Mouse (Mus musculus): ENCODE measurements around the gene Znhit3.

DNA sequence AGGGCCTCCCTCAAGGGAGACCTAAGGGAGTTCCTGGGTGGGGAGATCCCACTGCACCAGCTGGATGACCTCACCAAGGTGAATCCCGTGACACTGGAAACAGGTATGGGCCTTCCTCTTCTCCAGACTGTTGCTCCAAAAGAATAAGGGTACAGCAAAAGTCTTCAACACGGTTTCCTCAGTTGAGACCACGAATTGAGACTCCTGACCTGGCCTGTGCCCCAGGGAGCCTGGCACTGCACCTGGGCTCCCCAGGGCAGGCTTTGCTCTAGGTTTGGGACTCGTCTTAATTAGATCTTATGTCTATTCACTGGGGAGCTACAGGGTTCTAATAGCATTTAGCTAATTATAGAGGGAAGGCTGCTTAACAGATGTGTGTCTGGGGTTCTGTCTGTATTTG lies 30.9 kb downstream of the Znhit3 start:
- TF ChIP-seq CTCF (IDR thresholded peaks at IDR 0.05 in 2 of 3, conservative IDR thresholded peaks at IDR 0.05 in 1 of 3; ENCODE audit: control insufficient read depth in 1 of 3, insufficient read depth in 1 of 3, low read depth in 2 of 3, low read length in 3 of 3, poor library complexity in 1 of 3, severe bottlenecking in 1 of 3): no peak
- TF ChIP-seq EP300 (IDR thresholded peaks at IDR 0.05; ENCODE audit: low read depth in 1 of 2, low read length in 2 of 2): no peak
- no peak for TF ChIP-seq MAFK (IDR thresholded peaks at IDR 0.05; ENCODE audit: borderline replicate concordance, low read depth, low read length)
- no peak for TF ChIP-seq HCFC1 (IDR thresholded peaks at IDR 0.05; ENCODE audit: low read depth, low read length)
- TF ChIP-seq ZKSCAN1 (IDR thresholded peaks at IDR 0.05; ENCODE audit: low read depth, low read length): no peak
- no peak for TF ChIP-seq CHD2 (IDR thresholded peaks at IDR 0.05; ENCODE audit: low read length)
- no peak for TF ChIP-seq ETS1 (IDR thresholded peaks at IDR 0.05; ENCODE audit: low read depth, low read length)
- TF ChIP-seq USF2 (IDR thresholded peaks at IDR 0.05; ENCODE audit: borderline replicate concordance in 1 of 2, insufficient read depth in 1 of 2, low read depth in 1 of 2, low read length in 2 of 2): no peak
- TF ChIP-seq NRF1 (IDR thresholded peaks at IDR 0.05; ENCODE audit: insufficient read depth, low read depth, low read length, poor library complexity, severe bottlenecking): no peak
- TF ChIP-seq MYC (IDR thresholded peaks at IDR 0.05; ENCODE audit: low read depth, low read length): no peak
- TF ChIP-seq RAD21 (IDR thresholded peaks at IDR 0.05; ENCODE audit: low read depth, low read length): no peak
- no peak for TF ChIP-seq GABPA (IDR thresholded peaks at IDR 0.05; ENCODE audit: low read depth, low read length)
- TF ChIP-seq MAX (IDR thresholded peaks at IDR 0.05; ENCODE audit: low read length): no peak

Measured in MEL (cell line).